8 mouse cellular contexts compared by ENCODE assay signal in genomic region chrX:70384917-70385275, GRCm38 (mm10). TPM values are rescaled to one million over a fixed set of nuclear protein-coding genes. Genes with fewer than 3 reads are reported as not detected.
A peak's percentile ranks its signal among the peaks of the same experiment; 100 is the strongest.
DNase-seq lines count a peak whose midpoint lies in the region; ATAC-seq and TF ChIP-seq lines count a peak whose summit lies in the region.

No protein-coding gene starts in this region.

- H3K4me3 ChIP-seq in heart, embryonic 12.5 days: peak overlapping the region; percentile 64
- peak overlapping the region; percentile 79 for H3K4me3 ChIP-seq in E14TG2a.4 (replicated peaks; ENCODE audit: low read length)
- peak overlapping the region; percentile 51 for H3K4me3 ChIP-seq in forebrain, embryonic 15.5 days
- H3K4me3 ChIP-seq in liver, embryonic 16.5 days (ENCODE audit: low read depth, low read length): peak overlapping the region; percentile 68

- H3K36me3 ChIP-seq in heart, embryonic 12.5 days: peaks cover 11% of the 10 kb centered on the region; the same call in 1 of the 2 replicates
- peaks cover 20% of the 10 kb centered on the region for H3K36me3 ChIP-seq in E14TG2a.4 (ENCODE audit: insufficient read depth, low read length)
- no peaks in the 10 kb centered on the region for H3K36me3 ChIP-seq in forebrain, embryonic 15.5 days
- H3K36me3 ChIP-seq in liver, embryonic 16.5 days (ENCODE audit: control insufficient read depth, insufficient read depth): no peaks in the 10 kb centered on the region

- TF ChIP-seq CTCF in E14TG2a.4 (conservative IDR thresholded peaks at IDR 0.05; ENCODE audit: low read length): no peak

- WGBS in heart, embryonic 12.5 days: 59% methylated on average over 3 of the region's 3 CpGs
- 54% methylated on average over 3 of the region's 3 CpGs for WGBS in forebrain, embryonic 15.5 days
- 49% methylated on average over 3 of the region's 3 CpGs for WGBS in liver, embryonic 16.5 days (ENCODE audit: insufficient replicate concordance)

- peak overlapping the region; percentile 63 for H3K4me2 ChIP-seq in heart, embryonic 12.5 days
- H3K4me2 ChIP-seq in forebrain, embryonic 15.5 days (replicated peaks): peak overlapping the region; percentile 43
- peak overlapping the region; percentile 55 for H3K4me2 ChIP-seq in liver, embryonic 16.5 days (ENCODE audit: low read depth, low read length)

- no peak for ATAC-seq in heart, embryonic 12.5 days (ENCODE audit: insufficient number of reproducible peaks, low FRiP score)
- ATAC-seq in forebrain, embryonic 15.5 days (replicated peaks): no peak
- no peak for ATAC-seq in liver, embryonic 16.5 days (ENCODE audit: low read depth)

- peak overlapping the region; percentile 73 for H3K9ac ChIP-seq in heart, embryonic 12.5 days
- peak overlapping the region; percentile 43 for H3K9ac ChIP-seq in forebrain, embryonic 15.5 days (replicated peaks)
- no peak overlapping the region; the same call in 1 of the 2 replicates for H3K9ac ChIP-seq in liver, embryonic 16.5 days (ENCODE audit: low read depth, low read length)

- intact Hi-C loops in heart, postnatal 10 days (cut with DNase I): loop anchor here (5.0 to 10.0 kb wide), 2 partner anchors 90 to 177 kb away; partner anchors contain the start of gene Tmem185a

- H3K27me3 ChIP-seq in heart, embryonic 12.5 days (replicated peaks): no peaks in the 10 kb centered on the region
- no peaks in the 10 kb centered on the region for H3K27me3 ChIP-seq in E14TG2a.4 (ENCODE audit: insufficient read depth, low read length)
- no peaks in the 10 kb centered on the region for H3K27me3 ChIP-seq in forebrain, embryonic 15.5 days
- no peaks in the 10 kb centered on the region for H3K27me3 ChIP-seq in liver, embryonic 16.5 days (ENCODE audit: control insufficient read depth, insufficient read depth, low read depth, low read length)

- no peak for DNase-seq in heart, postnatal 10 days
- no peak for DNase-seq in ovary, postnatal 10 days (ENCODE audit: low spot score)
- DNase-seq in embryo, embryonic 11 days: no peak
- no peak for DNase-seq in left cerebral cortex, adult 11 months (ENCODE audit: low spot score)

- no peaks in the 10 kb centered on the region for H3K9me3 ChIP-seq in heart, embryonic 12.5 days (replicated peaks)
- peaks cover 4% of the 10 kb centered on the region; the same call in 1 of the 2 replicates for H3K9me3 ChIP-seq in E14TG2a.4 (ENCODE audit: low read length)
- H3K9me3 ChIP-seq in forebrain, embryonic 15.5 days: no peaks in the 10 kb centered on the region
- no peaks in the 10 kb centered on the region for H3K9me3 ChIP-seq in liver, embryonic 16.5 days (replicated peaks; ENCODE audit: control insufficient read depth, low read length)

- peaks cover 6% of the 10 kb centered on the region; the same call in 1 of the 2 replicates for H3K4me1 ChIP-seq in heart, embryonic 12.5 days (replicated peaks)
- 0 out of 2 replicates have a peak, but pooled peaks cover 6% of the 10 kb centered on the region for H3K4me1 ChIP-seq in E14TG2a.4 (replicated peaks; ENCODE audit: low read depth, low read length)
- peaks cover 9% of the 10 kb centered on the region; the same call in 1 of the 2 replicates for H3K4me1 ChIP-seq in forebrain, embryonic 15.5 days
- no peaks in the 10 kb centered on the region; the same call in 1 of the 2 replicates for H3K4me1 ChIP-seq in liver, embryonic 16.5 days (ENCODE audit: control insufficient read depth, low read depth, low read length)

- H3K27ac ChIP-seq in heart, embryonic 12.5 days (ENCODE audit: poor library complexity, severe bottlenecking): peak overlapping the region; percentile 64
- H3K27ac ChIP-seq in forebrain, embryonic 15.5 days (replicated peaks): peak overlapping the region; percentile 83
- no peak overlapping the region; the same call in 1 of the 2 replicates for H3K27ac ChIP-seq in liver, embryonic 16.5 days (ENCODE audit: low read length)

RNA-seq across cellular contexts. Expression of gene 1110012L19Rik, which starts 0.8 kb away (rescaled TPM):
- 23.7 and 24.5 TPM in 2 replicates for polyA plus RNA-seq in heart, embryonic 12.5 days (2016; fragmentation: Nextera tagmentation; extraction: Ambion mirVana)
- 10 to 100 TPM; 14.8 to 17.1 TPM for total RNA-seq in heart, postnatal 10 days (2021)
- 37.2 and 39.3 TPM in 2 replicates for polyA plus RNA-seq in forebrain, embryonic 15.5 days (2015; fragmentation: Nextera tagmentation; extraction: Ambion mirVana)
- 9.0 and 9.4 TPM in 2 replicates for polyA plus RNA-seq in liver, embryonic 16.5 days (2015; fragmentation: Nextera tagmentation; extraction: Ambion mirVana)

RNA-seq across cellular contexts. Expression of gene Ids, which starts 20.0 kb away (rescaled TPM):
- 1.2 and 1.5 TPM in 2 replicates for polyA plus RNA-seq in heart, embryonic 12.5 days (2016; fragmentation: Nextera tagmentation; extraction: Ambion mirVana)
- 10 to 100 TPM; 20.4 to 21.4 TPM for total RNA-seq in heart, postnatal 10 days (2021)
- 14.8 and 16.4 TPM in 2 replicates for polyA plus RNA-seq in forebrain, embryonic 15.5 days (2015; fragmentation: Nextera tagmentation; extraction: Ambion mirVana)
- 0.46 and 0.53 TPM in 2 replicates for polyA plus RNA-seq in liver, embryonic 16.5 days (2015; fragmentation: Nextera tagmentation; extraction: Ambion mirVana)
